Mouse (Mus musculus) ES-E14 (cell line): ENCODE measurements around the gene BC035044. TPM values are rescaled to one million over a fixed set of nuclear protein-coding genes. Genes with fewer than 3 reads are reported as not detected.
"Not testable (repeated sequence)": the region's sequence is repeated elsewhere in the genome, so short reads cannot be mapped to it uniquely, and the experiment has no call there.

ENCODE experiments used
- DNase-seq: peaks from one replicate; pipeline ENCODE4 v3.0.0-alpha.2; 2013; ENCODE audit warnings: low read depth, low spot score
- H3K27ac ChIP-seq: 2 replicates; pipeline ENCODE4 v1.5.1; 2012; ENCODE audit warnings: low read depth, mild to moderate bottlenecking, low read length, moderate library complexity, mixed read lengths; ENCODE audit not compliant: poor library complexity, insufficient read depth, severe bottlenecking
- H3K36me3 ChIP-seq: 2 replicates; pipeline ENCODE4 v1.6.1; 2012; ENCODE audit warnings: mild to moderate bottlenecking, low read length, moderate library complexity, mixed read lengths; ENCODE audit not compliant: control insufficient read depth, poor library complexity, insufficient read depth, severe bottlenecking
- H3K4me1 ChIP-seq, 2 experiments: fragments of 150-350 bp in 1 of 2; sonication (generic) in 1 of 2; 2 replicates each; pipeline ENCODE4 v1.6.1; 2012; ENCODE audit warnings: low read length in 2 of 2, mild to moderate bottlenecking in 1 of 2, mixed read lengths in 1 of 2; ENCODE audit not compliant: control insufficient read depth in 2 of 2, insufficient read depth in 2 of 2, poor library complexity in 1 of 2
- H3K4me3 ChIP-seq, 2 experiments: fragments of 150-350 bp in 1 of 2; sonication (generic) in 1 of 2; 2 replicates each; pipeline ENCODE4 v1.5.1; 2012; ENCODE audit warnings: low read length in 2 of 2, low read depth in 1 of 2, mild to moderate bottlenecking in 1 of 2, mixed read lengths in 1 of 2; ENCODE audit not compliant: insufficient read depth in 1 of 2, poor library complexity in 1 of 2, severe bottlenecking in 1 of 2
- H3K9ac ChIP-seq: 2 replicates; pipeline ENCODE4 v1.6.1; 2012; ENCODE audit warnings: low read depth, mild to moderate bottlenecking, low read length, mixed read lengths; ENCODE audit not compliant: poor library complexity, insufficient read depth, severe bottlenecking
- H3K9me3 ChIP-seq: fragments of 150-350 bp; sonication (generic); 2 replicates; pipeline ENCODE4 v1.6.1; 2012; ENCODE audit warnings: low read depth, mild to moderate bottlenecking, low read length; ENCODE audit not compliant: control insufficient read depth, insufficient read depth
- CHD2 ChIP-seq: IDR thresholded peaks from 2 replicates; pipeline ENCODE4 v1.6.1; 2014; ENCODE audit warnings: mild to moderate bottlenecking, low read depth, low read length, inconsistent platforms
- HCFC1 ChIP-seq: IDR thresholded peaks from 2 replicates; pipeline ENCODE4 v1.6.1; 2012; ENCODE audit warnings: low read length, inconsistent platforms, borderline replicate concordance; ENCODE audit not compliant: insufficient read depth
- MAFK ChIP-seq: IDR thresholded peaks from 2 replicates; pipeline ENCODE4 v1.6.1; 2014; ENCODE audit warnings: mild to moderate bottlenecking, low read depth, low read length, inconsistent platforms; ENCODE audit not compliant: insufficient read depth
- ZC3H11A ChIP-seq: IDR thresholded peaks from 2 replicates; pipeline ENCODE4 v1.6.1; 2012; ENCODE audit warnings: low read depth, mild to moderate bottlenecking, inconsistent platforms, low read length, borderline replicate concordance
- ZNF384 ChIP-seq: IDR thresholded peaks from 2 replicates; pipeline ENCODE4 v1.6.1; 2012; ENCODE audit warnings: low read depth, low read length, inconsistent platforms
- in situ Hi-C, 2 experiments: fragments of 600-800 bp; cut with MboI; formaldehyde crosslinking; loops; one replicate each; pipeline ENCODE4 v1.15.1; 2025; ENCODE audit warnings: low sequenced_read_pairs in 2 of 2, inconsistent platforms in 1 of 2; ENCODE audit not compliant: unreplicated experiment in 2 of 2
- total RNA-seq: library from RNA; depleted of rRNA; stranded (reverse); fragments of 300-350 nt; gene quantifications from 2 replicates; pipeline ENCODE4 v1.2.3, GENCODE M21; 2012; rRNA removed

Gene BC035044
- total RNA-seq: not detected in 2 replicates

GRCm38 (mm10) chr6:128890948-128891355, at the start of gene BC035044:
BC035044 (minus strand) TSS chr6:128891126.
- Histone ChIP-seq H3K4me3 (no peak within 1 kb of the TSS), H3K36me3 (no peaks in the 10 kb centered on the region), H3K9ac (no peak within 1 kb of the TSS), H3K4me1 (no peaks in the 10 kb centered on the region), H3K9me3 (no peaks in the 10 kb centered on the region), H3K27ac (no peak within 1 kb of the TSS)
- TF ChIP-seq ZNF384: no peak
- no peak for TF ChIP-seq HCFC1
- no peak for TF ChIP-seq CHD2
- TF ChIP-seq ZC3H11A: no peak
- TF ChIP-seq MAFK: no peak
- in situ Hi-C loops: no loop called here
- no peak for DNase-seq

GRCm38 (mm10) chr6:128935889-128936665, 45.2 kb upstream of the BC035044 start:
- in situ Hi-C loops, H3K36me3 ChIP-seq, DNase-seq, H3K4me3 ChIP-seq, H3K27ac ChIP-seq, H3K4me1 ChIP-seq, H3K9ac ChIP-seq, H3K9me3 ChIP-seq: not testable (repeated sequence)

- H3K27ac ChIP-seq, H3K9ac ChIP-seq, in situ Hi-C loops, H3K9me3 ChIP-seq, H3K4me3 ChIP-seq, H3K36me3 ChIP-seq, DNase-seq, H3K4me1 ChIP-seq: not testable (repeated sequence)
These were observed 43.2 kb upstream of the BC035044 start, which contains the start of gene Clec2g for GRCm38 (mm10) chr6:128934081-128934480. Clec2g (plus strand) TSS chr6:128934381.

GRCm38 (mm10) chr6:128933050-128933449, 42.1 kb upstream of the BC035044 start:
- no peak overlapping the region for H3K27ac ChIP-seq

GRCm38 (mm10) chr6:128917322-128917721, 26.4 kb upstream of the BC035044 start:
- Histone ChIP-seq H3K9me3 (peaks cover 10% of the 10 kb centered on the region), H3K27ac (no peak overlapping the region), H3K36me3 (no peaks in the 10 kb centered on the region), H3K4me3 (no peak overlapping the region), H3K4me1 (no peaks in the 10 kb centered on the region), H3K9ac (no peak overlapping the region)
- TF ChIP-seq MAFK (no peak), ZNF384 (no peak), HCFC1 (no peak), ZC3H11A (no peak), CHD2 (no peak)
- no peak for DNase-seq
- in situ Hi-C loops: no loop called here

More at GRCm38 (mm10) chr6:128933050-128933449, 42.1 kb upstream of the BC035044 start:
- Histone ChIP-seq H3K4me1 (no peaks in the 10 kb centered on the region), H3K36me3 (no peaks in the 10 kb centered on the region), H3K9me3 (peaks cover 3% of the 10 kb centered on the region; the same call in 1 of the 2 replicates), H3K4me3 (no peak overlapping the region), H3K9ac (no peak overlapping the region)
- in situ Hi-C loops: no loop called here
- no peak for DNase-seq
- TF ChIP-seq CHD2 (no peak), HCFC1 (no peak), ZC3H11A (no peak), MAFK (no peak), ZNF384 (no peak)
